Mouse (Mus musculus) regulatory T cell (primary cell): ENCODE results near the gene Prokr2.

ENCODE experiments used
- in situ Hi-C: fragments of 300-600 bp; cut with MboI, MseI; formaldehyde crosslinking; loops from one replicate; pipeline ENCODE4 v1.15.1; 2025; ENCODE audit warnings: high pct_unique_total_duplicates

Prokr2 gene

DNA sequence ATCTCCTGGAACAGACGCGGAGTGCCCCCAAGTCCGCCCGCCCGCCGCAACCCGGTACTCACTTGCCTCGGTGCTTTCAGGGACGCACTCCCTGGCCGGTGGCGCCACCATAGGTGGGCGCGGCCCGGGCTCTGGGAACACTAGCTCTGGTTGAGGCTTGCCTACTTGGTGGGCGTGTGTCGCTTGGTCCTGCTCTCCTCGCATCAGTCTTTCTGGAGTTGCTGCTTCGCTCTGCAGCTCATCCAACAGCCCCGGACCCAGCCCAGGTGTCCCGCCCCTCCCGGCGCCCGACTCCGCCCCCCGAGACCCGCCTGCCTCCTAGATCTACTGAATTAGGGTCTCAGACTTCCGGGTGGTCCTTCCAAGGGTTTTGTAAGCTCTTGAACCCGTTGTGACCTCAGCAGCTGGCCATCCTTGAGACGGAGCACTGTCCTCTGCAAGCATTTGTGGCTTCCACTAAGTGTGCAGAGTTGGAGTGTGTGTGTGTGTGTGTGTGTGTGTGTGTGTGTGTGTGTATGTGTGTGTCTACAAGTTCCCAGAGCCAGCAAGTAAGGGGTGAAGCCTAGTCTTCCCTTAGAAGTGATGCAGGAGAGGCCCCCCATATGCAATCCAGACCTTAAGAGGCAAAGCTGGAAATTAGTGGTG lies at the start of gene Prokr2:
Gene Prokr2 (minus strand): TSS at position 254 of the 645 bp plus-strand sequence.
- in situ Hi-C loops: no loop called here

DNA sequence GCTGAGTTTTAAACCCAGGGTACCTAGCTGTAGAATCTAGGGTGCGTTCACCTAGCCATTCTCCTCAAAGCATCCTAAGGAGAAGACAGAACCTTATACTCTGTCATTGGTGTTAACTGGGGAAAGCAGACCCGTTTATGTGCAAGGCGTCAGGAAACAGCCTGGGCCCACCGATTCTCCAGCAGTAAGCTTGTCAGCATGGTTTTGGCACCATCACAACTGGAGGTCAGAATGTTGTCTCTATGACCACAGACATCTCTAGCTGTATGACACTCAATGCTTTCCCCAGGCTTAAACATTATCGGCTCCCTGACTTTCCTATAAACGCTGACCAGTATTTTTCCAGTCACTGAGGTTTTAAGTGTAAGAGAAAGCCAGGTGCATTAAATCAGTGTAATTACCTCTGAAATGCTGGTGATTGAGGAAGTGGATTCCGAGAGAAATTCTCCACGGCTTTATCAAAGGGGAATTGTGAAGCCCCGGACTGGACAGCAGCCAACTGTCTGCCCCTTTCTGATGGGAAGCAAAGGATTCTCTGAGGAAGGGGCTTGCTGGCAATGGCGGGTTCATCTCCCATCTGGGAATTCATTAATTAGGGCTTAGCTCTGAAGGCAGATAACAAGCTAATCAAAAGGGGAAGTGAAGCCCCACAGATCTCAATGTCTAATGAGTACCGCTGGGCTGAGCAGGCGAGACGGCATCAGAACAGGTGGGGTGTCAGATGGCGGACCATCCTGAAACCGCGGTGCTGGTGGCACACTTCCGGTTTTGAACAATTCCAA lies 42.1 kb upstream of the Prokr2 start:
- in situ Hi-C loops: no loop called here

DNA sequence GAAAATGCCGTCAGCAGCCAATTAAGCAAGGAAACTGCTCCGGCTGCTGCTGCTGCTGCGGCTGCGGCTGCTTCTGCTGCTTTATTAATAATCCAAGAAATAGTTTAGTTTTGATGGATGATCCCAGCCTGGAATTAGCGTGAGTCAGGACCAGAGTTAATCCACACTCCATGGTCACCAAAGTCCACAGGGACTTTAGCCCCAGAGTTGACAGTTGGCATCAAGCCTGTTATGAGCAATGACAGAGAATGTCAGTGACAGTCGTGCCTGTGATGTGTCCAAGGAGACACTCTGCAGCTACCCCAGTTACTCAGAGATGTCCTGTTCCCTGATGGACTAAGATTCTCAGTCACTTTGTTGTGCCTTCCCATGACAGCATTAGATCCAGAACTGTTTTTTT lies 40.3 kb upstream of the Prokr2 start:
- in situ Hi-C loops: no loop called here

DNA sequence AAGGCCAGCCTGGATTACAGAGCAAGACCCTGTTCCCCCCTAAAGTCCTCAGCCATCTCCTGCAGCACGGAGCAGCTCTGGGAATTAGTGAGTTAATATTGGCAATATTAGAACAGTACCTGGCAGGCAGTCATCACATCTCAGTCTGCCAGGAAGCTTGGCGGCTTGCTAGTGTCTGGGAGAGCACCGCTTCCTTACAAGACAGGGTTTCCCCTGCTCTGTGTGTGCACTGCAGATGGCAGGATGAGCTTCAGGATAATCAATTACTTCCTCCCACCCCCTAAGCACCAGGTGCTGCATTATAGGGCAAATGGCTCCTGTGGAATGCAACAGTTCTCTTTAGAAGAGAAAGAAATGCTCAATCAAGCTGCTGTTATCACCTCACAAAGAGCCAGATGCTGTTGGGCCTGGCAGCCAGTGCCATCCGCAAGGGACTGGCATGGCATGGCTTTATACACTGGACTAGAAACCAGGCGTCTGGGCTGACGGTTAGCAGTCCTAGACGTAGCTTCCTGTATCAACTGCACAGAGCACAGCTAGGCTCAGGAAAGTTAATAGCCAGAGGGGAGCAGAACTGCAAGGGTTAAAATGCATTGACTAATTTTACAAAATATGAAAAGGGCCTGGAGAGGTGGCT lies 38.3 kb upstream of the Prokr2 start:
- in situ Hi-C loops: loop anchor here (25.0 kb wide), 1 partner anchor 1889 kb away; no protein-coding TSS in a partner anchor

DNA sequence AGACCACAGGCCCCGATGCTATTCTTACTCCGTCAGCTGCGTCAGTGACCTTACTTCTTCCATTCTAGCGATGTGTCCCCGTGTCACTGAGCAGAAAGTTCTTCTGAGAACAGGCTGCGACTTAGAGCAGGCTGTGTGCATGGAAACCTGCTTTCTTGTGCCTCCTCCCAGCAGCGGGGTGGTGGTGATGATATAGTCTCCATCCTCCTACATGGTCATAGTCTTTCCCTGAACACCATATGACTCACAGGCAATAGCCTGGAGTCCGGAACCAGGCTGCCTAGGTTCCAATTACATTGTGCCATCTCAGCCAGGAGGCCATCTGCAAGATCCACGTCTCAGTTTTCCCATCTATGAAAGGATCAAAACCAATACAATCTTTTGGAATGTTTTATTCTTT lies 37.6 kb upstream of the Prokr2 start:
- in situ Hi-C loops: loop anchor here (25.0 kb wide), 1 partner anchor 1889 kb away; no protein-coding TSS in a partner anchor

DNA sequence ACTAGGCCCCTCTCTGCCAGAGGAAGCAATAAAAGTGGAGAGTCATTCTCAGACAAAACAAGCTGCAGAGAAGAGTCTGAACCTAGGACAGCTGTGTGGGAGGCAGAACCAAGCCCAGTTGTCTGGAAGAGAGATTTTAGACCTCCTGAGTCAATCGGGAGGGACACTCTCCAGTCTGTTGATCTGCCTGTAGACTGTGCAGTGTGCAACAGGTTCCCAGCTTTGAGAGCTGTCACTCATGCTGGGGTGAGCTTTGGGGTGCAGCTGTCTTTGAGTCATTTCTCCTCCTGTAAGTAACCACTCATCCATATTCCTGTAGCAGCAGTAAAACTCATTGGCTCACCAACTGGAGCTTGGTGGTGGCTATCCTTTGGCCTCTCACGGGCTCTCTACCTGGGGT lies 33.2 kb upstream of the Prokr2 start:
- in situ Hi-C loops: loop anchor here (25.0 kb wide), 1 partner anchor 1894 kb away; no protein-coding TSS in a partner anchor

DNA sequence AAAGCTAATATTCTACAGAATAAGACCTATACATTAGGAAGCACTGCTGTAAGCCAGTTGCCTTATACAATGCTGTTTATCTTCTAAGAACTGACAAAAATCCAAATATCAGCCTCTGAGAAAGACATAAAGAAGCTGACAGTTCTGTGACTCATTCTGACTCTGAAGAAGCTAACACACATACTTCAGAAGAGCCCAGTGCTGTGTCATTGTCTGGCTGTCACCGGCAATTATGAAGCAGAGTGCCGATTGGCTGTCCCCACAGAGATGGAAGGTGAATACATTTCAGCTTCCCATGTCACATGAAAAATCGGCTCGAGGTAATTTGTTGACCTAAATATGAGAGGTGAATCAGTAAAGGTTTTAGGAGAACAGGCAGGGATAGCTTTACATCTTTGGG lies 24.9 kb upstream of the Prokr2 start:
- in situ Hi-C loops: loop anchor here (25.0 kb wide), 1 partner anchor 1902 kb away; no protein-coding TSS in a partner anchor

DNA sequence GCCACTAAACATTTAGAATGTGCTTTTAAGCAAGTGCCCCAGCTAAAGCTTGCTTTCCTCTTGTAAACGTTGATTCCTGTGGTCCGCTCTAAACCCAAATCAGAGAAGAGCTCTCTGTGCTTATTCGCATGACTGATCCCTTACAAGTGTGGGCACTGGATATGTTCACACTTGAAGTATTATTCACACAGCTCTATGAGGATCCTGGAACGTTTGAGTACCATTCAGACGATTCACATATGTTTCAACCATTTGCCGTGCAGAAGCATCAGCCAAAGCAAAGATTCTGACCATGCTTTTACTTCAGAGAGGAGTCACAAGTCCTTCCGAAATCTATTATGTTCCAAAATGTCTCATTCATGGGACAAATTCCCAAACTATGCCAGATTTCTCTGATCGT lies 12.9 kb upstream of the Prokr2 start:
- in situ Hi-C loops: no loop called here

DNA sequence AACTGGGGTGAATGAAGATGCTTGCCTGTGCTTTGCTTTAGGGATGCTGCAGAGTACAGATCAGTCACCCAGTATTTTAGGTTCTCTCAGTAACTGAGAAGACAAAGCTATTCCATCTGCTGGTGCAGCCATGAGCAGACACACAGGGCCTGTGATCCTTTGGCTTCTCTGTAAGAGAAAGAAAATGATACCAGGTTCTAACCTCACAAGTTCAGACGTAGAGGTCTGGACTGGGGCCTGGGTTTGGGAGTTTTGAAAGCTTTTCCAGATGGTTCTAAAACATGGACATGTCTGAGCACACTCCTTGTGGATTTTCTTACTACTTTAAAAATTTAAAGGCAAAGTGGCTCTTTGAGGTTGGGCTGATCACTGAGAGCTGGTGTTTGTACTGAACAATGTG lies 10.5 kb upstream of the Prokr2 start:
- in situ Hi-C loops: no loop called here

DNA sequence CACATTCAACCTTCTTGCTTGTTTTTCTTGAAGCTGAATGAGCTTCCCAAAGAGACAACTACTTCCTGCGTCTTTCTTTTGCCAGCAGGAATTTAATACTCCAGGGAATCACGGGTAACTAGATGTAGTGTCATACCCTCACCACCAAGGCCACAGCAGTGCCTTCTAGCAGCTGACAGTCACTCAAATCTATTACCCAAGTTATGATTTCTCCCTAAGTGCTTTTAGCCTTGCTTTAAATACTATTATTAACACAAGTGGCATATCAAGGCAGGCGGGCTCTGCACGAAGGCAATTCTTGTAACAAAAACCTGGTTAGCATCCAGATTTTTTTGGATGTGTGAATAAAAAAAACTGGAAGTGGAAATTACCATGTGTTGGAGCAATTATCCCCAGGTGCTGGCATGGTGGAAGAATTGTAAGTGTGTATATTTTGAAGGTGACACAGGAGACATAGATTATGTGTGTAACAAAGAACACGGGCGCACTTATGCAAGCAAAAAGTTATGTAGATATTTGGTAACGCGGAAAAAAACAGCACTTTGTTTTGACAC lies 5.4 kb upstream of the Prokr2 start:
- in situ Hi-C loops: no loop called here

DNA sequence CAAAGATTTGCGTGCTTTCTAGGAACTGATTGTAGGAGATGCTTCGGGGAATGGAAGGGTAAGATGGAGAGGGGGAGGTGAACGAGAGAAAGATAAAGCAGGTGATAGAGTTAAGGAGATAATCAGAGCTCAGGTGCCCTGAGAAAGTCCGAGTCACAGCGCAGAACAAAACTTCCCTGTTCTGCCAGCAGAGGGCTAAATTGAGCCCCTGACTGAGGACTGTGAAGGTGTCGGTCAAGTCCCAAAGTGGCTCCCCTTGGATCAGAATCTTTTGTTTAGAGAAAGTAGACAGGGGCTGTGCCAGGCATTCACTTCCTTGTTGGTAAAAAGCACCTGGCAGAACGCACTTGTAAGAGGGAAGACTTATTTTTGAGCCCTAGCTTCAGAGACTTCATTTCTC lies 4.3 kb upstream of the Prokr2 start:
- in situ Hi-C loops: no loop called here

DNA sequence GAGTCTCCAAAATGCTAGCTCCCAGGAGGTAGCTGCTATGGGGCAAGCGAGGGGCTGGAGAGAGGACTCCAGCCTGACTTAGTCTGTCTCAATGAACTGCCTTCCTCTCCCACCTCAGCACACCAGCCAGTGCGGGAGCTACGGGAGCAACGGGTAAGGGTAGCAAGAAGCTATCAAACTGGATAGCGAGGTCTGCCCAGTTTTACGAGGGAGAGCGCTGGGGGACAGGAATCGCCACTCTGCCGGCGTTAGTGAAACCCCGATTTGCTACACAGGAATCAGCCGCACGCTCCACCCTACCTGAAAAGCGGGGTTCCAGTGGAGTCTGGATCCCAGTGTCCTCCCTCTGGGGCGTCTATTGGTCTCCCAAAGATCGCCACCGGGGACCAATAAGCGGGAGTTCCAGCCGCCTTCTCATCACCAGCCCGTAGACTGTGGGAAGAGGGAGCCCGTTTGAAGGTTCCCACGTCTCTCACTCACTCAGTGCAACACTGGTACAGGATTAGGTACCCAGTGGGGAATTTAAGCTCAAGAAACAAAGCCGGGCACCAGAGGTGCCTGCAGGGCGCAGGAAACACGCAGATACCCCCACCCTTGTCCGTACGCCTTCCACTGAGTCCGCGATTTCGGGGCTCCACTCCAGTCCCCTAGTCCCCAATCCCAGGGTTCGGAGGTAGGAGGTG lies 595 bp downstream of the Prokr2 start:
- in situ Hi-C loops: no loop called here

DNA sequence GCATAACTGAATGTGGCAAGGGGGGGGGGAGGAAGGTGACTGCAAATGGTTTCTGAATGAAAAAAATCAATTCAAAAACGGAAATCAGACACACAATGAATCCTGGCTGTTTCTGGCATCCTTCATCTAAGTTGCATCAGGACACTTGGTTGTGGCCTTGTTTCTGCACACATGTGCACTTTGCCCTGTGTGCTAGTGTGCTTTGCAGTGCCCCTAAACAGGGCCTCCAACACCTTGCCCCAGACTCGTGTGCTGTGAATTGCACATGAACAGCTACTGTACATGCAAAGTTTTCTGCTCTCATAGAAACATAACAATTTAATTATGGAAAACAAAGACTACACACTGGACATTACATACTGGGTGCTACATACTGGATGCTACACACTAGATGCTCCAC lies 2.9 kb downstream of the Prokr2 start:
- in situ Hi-C loops: no loop called here

DNA sequence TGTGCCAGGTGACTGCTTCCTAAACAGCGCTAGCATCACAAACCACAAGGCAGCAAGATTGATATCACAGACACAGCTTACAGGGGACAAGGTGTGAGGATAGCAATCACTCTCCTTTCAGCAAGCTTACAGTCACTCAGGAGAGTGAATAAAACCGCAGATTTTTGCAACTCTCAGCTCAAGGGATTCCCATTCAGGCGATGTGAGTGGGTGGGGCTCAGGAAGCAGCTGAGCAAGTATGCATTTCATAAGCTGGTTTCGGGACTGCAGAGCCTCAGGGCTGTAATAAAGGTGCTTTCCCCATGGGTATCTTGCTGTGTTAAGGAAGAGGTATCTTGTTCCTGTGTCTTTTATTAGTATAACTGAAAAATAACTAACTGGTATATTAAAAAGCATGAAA lies 5.6 kb downstream of the Prokr2 start:
- in situ Hi-C loops: no loop called here

DNA sequence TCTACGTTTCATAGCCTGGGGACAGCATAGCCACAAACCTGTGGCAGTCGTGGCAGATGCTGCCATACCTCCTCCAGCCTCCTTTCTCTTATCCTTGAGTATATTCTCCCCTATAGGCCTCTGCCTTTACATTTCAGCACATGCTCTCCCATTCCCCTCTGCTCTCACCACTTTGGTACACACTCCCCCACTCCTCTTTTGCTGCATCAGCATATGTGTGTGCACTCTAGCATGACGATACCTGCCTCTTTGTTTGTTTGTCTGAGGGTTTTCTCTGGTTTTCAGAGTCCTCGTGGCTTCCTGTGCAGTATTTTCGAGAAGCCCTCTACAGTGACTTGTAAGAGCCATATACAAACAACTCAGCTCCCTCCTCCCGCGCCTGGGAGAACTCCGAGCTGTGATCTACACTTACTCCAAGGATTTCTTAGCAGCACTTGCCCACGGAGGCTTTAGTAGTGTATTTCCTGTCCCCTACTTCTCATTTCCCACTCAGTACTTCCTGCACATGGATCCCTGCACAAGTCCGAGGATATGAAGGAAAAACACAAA lies 6.6 kb downstream of the Prokr2 start:
- in situ Hi-C loops: no loop called here

DNA sequence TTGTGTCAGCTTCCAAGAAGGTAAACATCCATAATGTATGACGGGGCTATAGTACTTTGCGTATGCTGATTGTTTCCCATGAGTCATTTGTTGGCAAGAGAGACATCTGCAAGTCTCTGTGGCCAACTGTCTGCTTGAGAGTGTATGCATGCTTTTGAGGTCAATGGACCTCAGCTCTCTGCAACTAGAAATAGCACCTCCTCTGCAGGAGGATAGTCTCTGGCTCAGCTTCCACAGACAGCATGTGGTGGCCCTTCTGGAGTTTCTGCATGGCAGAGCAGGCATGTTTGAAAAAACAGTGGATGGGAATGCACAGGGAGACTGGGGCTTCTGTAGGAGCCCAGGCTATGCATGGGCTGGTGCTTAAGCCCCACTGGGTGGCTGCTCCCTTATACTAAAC lies 7.8 kb downstream of the Prokr2 start:
- in situ Hi-C loops: no loop called here

DNA sequence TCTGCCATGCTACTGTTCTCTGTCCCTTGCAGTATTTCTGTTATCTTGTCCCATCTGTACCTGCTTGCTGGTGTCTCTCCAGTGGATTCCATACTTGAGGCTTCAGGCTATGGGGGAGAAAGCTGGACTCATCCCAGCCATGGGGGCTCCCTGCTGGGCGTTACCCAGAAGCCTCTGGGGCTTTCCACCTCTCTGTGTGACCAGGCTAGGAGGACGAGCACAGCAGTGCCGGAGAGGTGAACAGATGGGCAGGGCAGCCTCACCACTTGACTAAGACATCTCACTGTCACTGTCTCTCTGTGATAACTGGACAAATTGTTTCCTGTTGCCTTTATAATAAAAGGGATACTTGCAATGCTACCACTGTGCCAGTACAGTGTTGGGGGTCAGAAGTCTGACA lies 9.5 kb downstream of the Prokr2 start:
- in situ Hi-C loops: no loop called here

DNA sequence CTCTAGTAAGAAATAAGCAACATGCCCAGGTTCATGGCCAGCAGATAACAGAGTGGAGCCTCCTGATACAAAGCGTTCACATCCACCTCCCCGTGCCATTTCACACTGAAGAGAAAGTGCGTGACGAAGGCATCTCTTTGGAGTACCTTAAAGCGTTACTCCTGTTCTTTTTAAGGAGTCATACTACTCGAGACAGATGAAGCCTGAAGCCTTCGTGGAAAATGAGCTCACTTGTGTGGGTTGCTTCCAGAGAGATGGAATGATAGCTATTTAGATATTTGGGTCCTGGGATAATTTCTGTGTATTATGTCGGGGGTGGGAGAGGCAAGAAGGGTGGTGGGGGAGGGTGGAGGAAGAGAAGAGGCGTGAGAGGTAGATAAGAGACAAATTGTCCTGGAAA lies 10.1 kb downstream of the Prokr2 start:
- in situ Hi-C loops: no loop called here

DNA sequence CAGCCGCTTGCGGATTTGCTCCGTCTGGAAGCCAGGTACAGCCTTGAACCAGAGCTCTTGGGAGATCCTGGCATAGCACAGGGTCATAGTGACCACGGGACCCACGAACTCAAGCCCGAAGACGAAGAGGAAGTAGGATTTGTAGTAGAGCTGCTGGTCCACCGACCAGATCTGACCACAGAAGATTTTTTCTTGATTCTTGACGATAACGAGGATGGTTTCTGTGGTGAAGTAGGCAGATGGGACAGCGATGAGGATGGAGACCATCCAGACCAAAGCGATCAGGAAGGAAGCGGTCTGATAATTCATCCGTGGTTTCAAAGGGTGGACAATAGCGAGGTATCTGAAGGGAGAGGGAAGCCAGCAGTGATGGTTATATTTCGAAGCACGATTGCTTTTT lies 11.5 kb downstream of the Prokr2 start:
- in situ Hi-C loops: no loop called here

DNA sequence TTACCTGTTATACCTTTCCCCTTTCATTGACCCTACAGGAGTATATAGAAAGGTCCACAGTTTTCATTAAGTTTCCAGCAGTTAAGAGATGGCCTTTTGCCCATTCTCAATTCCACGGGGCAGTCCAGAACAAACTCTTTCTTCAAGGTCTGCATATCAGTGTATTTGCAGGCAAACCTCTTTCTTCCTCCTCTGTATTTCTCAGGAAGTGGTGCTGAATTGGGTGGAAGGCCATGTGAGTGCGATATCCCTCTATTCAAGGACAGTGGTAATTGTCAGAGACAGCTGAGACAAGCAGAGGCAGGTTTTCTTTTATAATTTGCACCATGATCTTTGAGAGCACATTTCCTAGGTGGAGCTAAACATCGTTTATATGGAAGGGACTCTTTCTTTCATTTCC lies 16.8 kb downstream of the Prokr2 start:
- in situ Hi-C loops: no loop called here

DNA sequence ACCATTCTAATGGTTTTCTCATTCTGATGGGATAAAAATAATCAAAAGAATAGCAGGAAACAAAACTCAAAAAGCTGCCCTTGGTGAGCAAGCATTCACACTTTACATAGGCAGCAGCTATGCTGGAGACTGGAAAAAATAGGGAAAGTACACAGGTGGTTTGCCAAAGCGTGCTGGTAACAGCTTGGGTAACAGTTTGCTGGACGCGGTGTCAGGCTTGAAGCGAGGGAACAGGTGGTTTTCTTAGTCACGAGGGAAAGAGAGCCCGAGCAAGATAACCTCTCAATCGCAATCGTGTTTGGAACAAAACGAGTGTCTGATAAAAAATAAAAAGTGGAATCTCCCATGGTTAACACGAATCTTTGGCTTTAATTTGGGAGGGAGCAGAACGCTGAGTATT lies 41.4 kb downstream of the Prokr2 start:
- in situ Hi-C loops: no loop called here

DNA sequence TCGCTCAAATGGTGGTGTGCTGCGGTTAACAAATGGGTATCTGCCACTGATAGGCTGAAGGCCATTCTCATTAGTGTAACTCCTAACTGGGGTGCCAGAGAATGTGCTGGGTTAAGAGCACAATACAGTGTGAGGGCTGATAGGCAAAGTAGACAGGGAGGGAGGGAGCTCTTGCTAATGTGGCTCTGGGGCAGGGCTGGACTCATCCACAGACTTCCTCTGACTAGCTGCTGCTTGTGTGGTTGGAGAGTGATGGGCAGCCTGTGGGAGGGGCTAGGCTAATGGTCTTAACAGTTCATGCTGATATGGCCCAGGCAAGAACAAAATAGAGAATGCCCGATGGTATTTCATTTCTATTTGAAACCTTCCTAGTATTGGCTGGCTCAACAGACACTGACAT lies 44.0 kb downstream of the Prokr2 start:
- in situ Hi-C loops: no loop called here
